Mouse (Mus musculus): ENCODE results near the gene Kcnip3. TPM values are rescaled to one million over a fixed set of nuclear protein-coding genes. Genes with fewer than 3 reads are reported as not detected.

Gene Kcnip3
- polyA plus RNA-seq, 1 experiment from 2014 or later = 2.6 TPM

GRCm38 (mm10) chr2:127424977-127425376, 96.9 kb downstream of the Kcnip3 start, which contains the start of gene Gpat2:
Gene Gpat2, plus strand, starts transcription at chr2:127425199.
- ATAC-seq (ENCODE audit: insufficient number of reproducible peaks, low FRiP score, low TSS enrichment, low read depth) = no peak

GRCm38 (mm10) chr2:127418266-127418970, 103.5 kb downstream of the Kcnip3 start:
- no peak overlapping the region for H3K27ac ChIP-seq (replicated peaks; ENCODE audit: low read depth, low read length)
- no peak overlapping the region for H3K4me3 ChIP-seq (ENCODE audit: low read depth, low read length)
- H3K27me3 ChIP-seq (ENCODE audit: control insufficient read depth, insufficient read depth, low read length) = no peaks in the 10 kb centered on the region
- WGBS = 61% methylated on average over 10 of the region's 10 CpGs
- H3K4me2 ChIP-seq (ENCODE audit: low read depth, severe bottlenecking) = no peak overlapping the region
- no peaks in the 10 kb centered on the region for H3K4me1 ChIP-seq (ENCODE audit: control insufficient read depth, insufficient read depth, low read length)
- DNase-seq (ENCODE audit: low spot score) (no peak), ATAC-seq (ENCODE audit: insufficient number of reproducible peaks, low FRiP score, low TSS enrichment, low read depth) (no peak)
- no peaks in the 10 kb centered on the region for H3K9me3 ChIP-seq (ENCODE audit: control insufficient read depth, low read length)
- H3K36me3 ChIP-seq (ENCODE audit: control insufficient read depth, insufficient read depth, low read length) = no peaks in the 10 kb centered on the region
- H3K9ac ChIP-seq (ENCODE audit: low read length) = no peak overlapping the region

More at GRCm38 (mm10) chr2:127424977-127425376, 96.9 kb downstream of the Kcnip3 start, which contains the start of gene Gpat2:
- no peak within 1 kb of the TSS for H3K4me2 ChIP-seq (ENCODE audit: low read depth, severe bottlenecking)
- H3K27me3 ChIP-seq (ENCODE audit: control insufficient read depth, insufficient read depth, low read length) = no peaks in the 10 kb centered on the region
- H3K36me3 ChIP-seq (ENCODE audit: control insufficient read depth, insufficient read depth, low read length) = no peaks in the 10 kb centered on the region
- no peak within 1 kb of the TSS for H3K27ac ChIP-seq (replicated peaks; ENCODE audit: low read depth, low read length)
- no peaks in the 10 kb centered on the region for H3K9me3 ChIP-seq (ENCODE audit: control insufficient read depth, low read length)
- no peak within 1 kb of the TSS for H3K4me3 ChIP-seq (ENCODE audit: low read depth, low read length)
- 84% methylated on average over 17 of the region's 17 CpGs for WGBS
- H3K9ac ChIP-seq (ENCODE audit: low read length) = no peak within 1 kb of the TSS
- DNase-seq (ENCODE audit: low spot score) = no peak
- no peaks in the 10 kb centered on the region for H3K4me1 ChIP-seq (ENCODE audit: control insufficient read depth, insufficient read depth, low read length)

GRCm38 (mm10) chr2:127416706-127417105, 105.2 kb downstream of the Kcnip3 start:
- H3K27me3 ChIP-seq (ENCODE audit: control insufficient read depth, insufficient read depth, low read length) = no peaks in the 10 kb centered on the region
- no peak overlapping the region for H3K9ac ChIP-seq (ENCODE audit: low read length)

GRCm38 (mm10) chr2:127415806-127416205, 106.1 kb downstream of the Kcnip3 start:
- Histone ChIP-seq H3K4me3 (ENCODE audit: low read depth, low read length) (no peak overlapping the region), H3K9me3 (ENCODE audit: control insufficient read depth, low read length) (no peaks in the 10 kb centered on the region), H3K4me2 (ENCODE audit: low read depth, severe bottlenecking) (no peak overlapping the region), H3K36me3 (ENCODE audit: control insufficient read depth, insufficient read depth, low read length) (no peaks in the 10 kb centered on the region), H3K27ac (replicated peaks; ENCODE audit: low read depth, low read length) (no peak overlapping the region), H3K4me1 (ENCODE audit: control insufficient read depth, insufficient read depth, low read length) (no peaks in the 10 kb centered on the region), H3K9ac (ENCODE audit: low read length) (no peak overlapping the region), H3K27me3 (ENCODE audit: control insufficient read depth, insufficient read depth, low read length) (no peaks in the 10 kb centered on the region)
- ATAC-seq (ENCODE audit: insufficient number of reproducible peaks, low FRiP score, low TSS enrichment, low read depth) (no peak), DNase-seq (ENCODE audit: low spot score) (no peak)
- WGBS = 73% methylated on average over 10 of the region's 10 CpGs

More at GRCm38 (mm10) chr2:127416706-127417105, 105.2 kb downstream of the Kcnip3 start:
- DNase-seq (ENCODE audit: low spot score) (no peak), ATAC-seq (ENCODE audit: insufficient number of reproducible peaks, low FRiP score, low TSS enrichment, low read depth) (no peak)
- Histone ChIP-seq H3K4me2 (ENCODE audit: low read depth, severe bottlenecking) (no peak overlapping the region), H3K9me3 (ENCODE audit: control insufficient read depth, low read length) (no peaks in the 10 kb centered on the region), H3K36me3 (ENCODE audit: control insufficient read depth, insufficient read depth, low read length) (no peaks in the 10 kb centered on the region), H3K4me3 (ENCODE audit: low read depth, low read length) (no peak overlapping the region), H3K4me1 (ENCODE audit: control insufficient read depth, insufficient read depth, low read length) (no peaks in the 10 kb centered on the region), H3K27ac (replicated peaks; ENCODE audit: low read depth, low read length) (no peak overlapping the region)
- WGBS = 55% methylated on average over 3 of the region's 3 CpGs

GRCm38 (mm10) chr2:127411126-127411525, 110.8 kb downstream of the Kcnip3 start:
- Histone ChIP-seq H3K4me3 (ENCODE audit: low read depth, low read length) (no peak overlapping the region), H3K27me3 (ENCODE audit: control insufficient read depth, insufficient read depth, low read length) (no peaks in the 10 kb centered on the region), H3K36me3 (ENCODE audit: control insufficient read depth, insufficient read depth, low read length) (no peaks in the 10 kb centered on the region), H3K27ac (replicated peaks; ENCODE audit: low read depth, low read length) (no peak overlapping the region), H3K4me1 (ENCODE audit: control insufficient read depth, insufficient read depth, low read length) (no peaks in the 10 kb centered on the region), H3K9ac (ENCODE audit: low read length) (no peak overlapping the region), H3K9me3 (ENCODE audit: control insufficient read depth, low read length) (no peaks in the 10 kb centered on the region), H3K4me2 (ENCODE audit: low read depth, severe bottlenecking) (no peak overlapping the region)
- WGBS = 83% methylated on average over 6 of the region's 6 CpGs
- DNase-seq (ENCODE audit: low spot score) = no peak
- no peak for ATAC-seq (ENCODE audit: insufficient number of reproducible peaks, low FRiP score, low TSS enrichment, low read depth)

Other genes starting within 250 kb of the Kcnip3 start
- 5.8 and 6.5 TPM in 2 replicates for gene Dusp2, start 185.9 kb downstream of the Kcnip3 start, polyA plus RNA-seq (2014; fragmentation: Nextera tagmentation; extraction: Ambion mirVana)
- gene Astl, start 183.5 kb downstream of the Kcnip3 start, polyA plus RNA-seq (2014; fragmentation: Nextera tagmentation; extraction: Ambion mirVana) = not detected in 2 replicates
- 2.2 and 2.6 TPM in 2 replicates for gene Adra2b, start 158.9 kb downstream of the Kcnip3 start, polyA plus RNA-seq (2014; fragmentation: Nextera tagmentation; extraction: Ambion mirVana)
- gene Gpat2, start 96.9 kb downstream of the Kcnip3 start, polyA plus RNA-seq (2014; fragmentation: Nextera tagmentation; extraction: Ambion mirVana) = 0.09 TPM in 1 of 2 replicates, not detected in the other
- 20.7 and 28.3 TPM in 2 replicates for gene Fahd2a, start 77.5 kb downstream of the Kcnip3 start, polyA plus RNA-seq (2014; fragmentation: Nextera tagmentation; extraction: Ambion mirVana)
- gene Prom2, start 19.4 kb upstream of the Kcnip3 start, polyA plus RNA-seq (2014; fragmentation: Nextera tagmentation; extraction: Ambion mirVana) = 1.5 and 1.6 TPM in 2 replicates
- 5.5 and 7.2 TPM in 2 replicates for gene Zfp661, start 65.0 kb upstream of the Kcnip3 start, polyA plus RNA-seq (2014; fragmentation: Nextera tagmentation; extraction: Ambion mirVana)
- 161 and 164 TPM in 2 replicates for gene Mrps5, start 65.1 kb upstream of the Kcnip3 start, polyA plus RNA-seq (2014; fragmentation: Nextera tagmentation; extraction: Ambion mirVana)
- gene Mal, start 134.6 kb upstream of the Kcnip3 start, polyA plus RNA-seq (2014; fragmentation: Nextera tagmentation; extraction: Ambion mirVana) = 0.09 and 0.20 TPM in 2 replicates
- 1.4 and 2.0 TPM in 2 replicates for gene Mall, start 207.8 kb upstream of the Kcnip3 start, polyA plus RNA-seq (2014; fragmentation: Nextera tagmentation; extraction: Ambion mirVana)

Data from limb, embryonic 11.5 days (tissue).